Mouse (Mus musculus): ENCODE results near the gene Josd2.

- TF ChIP-seq TCF3 (IDR thresholded peaks at IDR 0.05; ENCODE audit: insufficient read length, low read depth) (no peak), POLR2A (IDR thresholded peaks at IDR 0.05; ENCODE audit: insufficient read length, low read depth) (no peak), TCF12 (IDR thresholded peaks at IDR 0.05; ENCODE audit: insufficient read depth, poor library complexity, severe bottlenecking) (no peak), USF1 (IDR thresholded peaks at IDR 0.05; ENCODE audit: low read depth) (no peak)
These were observed 39.7 kb downstream of the Josd2 start for GRCm38 (mm10) chr7:44507491-44507890.

All from myocyte (in vitro differentiated cells).